Mouse (Mus musculus): Measurements from ENCODE around the gene Edil3. TPM values are rescaled to one million over a fixed set of nuclear protein-coding genes. Genes with fewer than 3 reads are reported as not detected.

Gene Edil3
- total RNA-seq (2014; fragmentation: Nextera tagmentation) (not detected in 2 replicates), total RNA-seq (2017) (not detected in 2 replicates)

DNA sequence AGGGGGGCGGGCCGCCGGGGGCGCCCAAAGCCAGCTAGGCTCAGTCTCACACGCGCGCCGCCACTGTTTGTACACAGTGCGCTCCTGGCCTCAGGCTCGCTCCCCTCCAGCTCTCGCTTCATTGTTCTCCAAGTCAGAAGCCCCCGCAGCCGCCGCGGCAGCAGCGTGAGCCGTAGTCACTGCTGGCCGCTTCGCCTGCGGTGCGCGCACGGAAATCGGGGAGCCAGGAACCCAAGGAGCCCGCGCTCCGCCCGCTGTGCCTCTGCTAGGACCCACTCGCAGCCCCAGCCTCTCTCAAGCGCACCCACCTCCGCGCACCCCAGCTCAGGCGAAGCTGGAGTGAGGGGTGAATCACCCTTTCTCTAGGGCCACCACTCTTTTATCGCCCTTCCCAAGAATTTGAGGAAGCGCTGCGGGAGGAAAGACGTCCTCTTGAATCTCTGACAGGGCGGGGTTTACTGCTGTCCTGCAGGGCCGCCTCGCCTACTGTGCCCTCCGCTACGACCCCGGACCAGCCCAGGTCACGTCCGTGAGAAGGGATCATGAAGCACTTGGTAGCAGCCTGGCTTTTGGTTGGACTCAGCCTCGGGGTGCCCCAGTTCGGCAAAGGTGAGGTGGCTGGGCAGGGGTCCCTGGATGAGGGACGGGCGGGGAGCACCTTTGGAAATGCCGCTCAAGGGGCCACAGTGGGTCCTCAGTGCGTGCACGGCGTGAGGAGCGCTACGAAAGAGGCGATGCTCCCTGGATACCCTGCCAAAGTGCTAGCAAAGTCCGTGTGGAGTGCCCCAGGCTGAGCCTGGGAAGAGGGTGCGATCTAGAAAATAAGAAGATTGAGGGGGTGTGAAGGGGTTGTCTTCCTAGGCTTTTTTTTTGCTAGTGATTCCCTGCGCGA, at the start of gene Edil3:
TSS of gene Edil3 (plus strand) at position 33 of the 892 bp plus-strand sequence.
- ATAC-seq (replicated peaks; ENCODE audit: low FRiP score, low TSS enrichment, poor library complexity, severe bottlenecking): peak; percentile 18; the same call in 1 of the 2 replicates

DNA sequence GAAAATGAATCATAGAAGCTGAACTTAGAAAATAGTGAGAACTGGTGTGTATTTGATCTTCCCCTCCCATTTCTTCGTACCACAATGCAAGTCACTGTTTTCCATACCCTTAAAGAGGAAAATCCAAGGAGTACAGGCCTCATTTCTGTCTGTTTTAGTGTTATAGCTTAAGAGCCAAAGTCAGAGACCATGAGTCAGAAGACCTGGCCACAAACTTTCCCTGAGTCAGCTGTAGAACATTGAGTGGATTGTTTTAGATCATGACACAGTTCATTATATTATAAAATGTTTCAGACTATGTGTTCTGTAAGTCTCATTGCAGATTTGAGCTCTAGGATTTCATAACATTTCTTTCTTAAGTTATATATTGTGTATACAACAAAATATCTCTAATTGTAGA, 22.1 kb upstream of the Edil3 start:
- no peak for ATAC-seq (replicated peaks; ENCODE audit: low FRiP score, low TSS enrichment, poor library complexity, severe bottlenecking)

DNA sequence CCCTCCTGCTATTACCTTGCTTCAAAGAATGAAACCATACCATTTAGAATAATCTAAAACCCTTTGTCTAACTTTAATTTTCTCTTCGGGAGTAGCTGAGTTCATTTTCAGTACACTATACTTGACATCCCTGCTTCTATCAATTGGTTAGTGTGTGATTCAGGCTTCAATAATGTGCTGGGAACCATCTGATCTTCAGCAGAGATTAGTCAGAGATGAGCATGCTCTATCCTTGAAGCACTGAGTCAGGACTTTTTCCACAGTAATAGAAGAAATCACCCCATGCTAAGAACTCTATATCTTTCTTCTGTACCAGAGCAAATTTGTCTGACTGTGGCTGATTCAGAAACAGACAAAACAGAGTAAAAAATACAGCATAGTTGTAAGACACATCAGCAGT, 20.3 kb upstream of the Edil3 start:
- no peak for ATAC-seq (replicated peaks; ENCODE audit: low FRiP score, low TSS enrichment, poor library complexity, severe bottlenecking)

DNA sequence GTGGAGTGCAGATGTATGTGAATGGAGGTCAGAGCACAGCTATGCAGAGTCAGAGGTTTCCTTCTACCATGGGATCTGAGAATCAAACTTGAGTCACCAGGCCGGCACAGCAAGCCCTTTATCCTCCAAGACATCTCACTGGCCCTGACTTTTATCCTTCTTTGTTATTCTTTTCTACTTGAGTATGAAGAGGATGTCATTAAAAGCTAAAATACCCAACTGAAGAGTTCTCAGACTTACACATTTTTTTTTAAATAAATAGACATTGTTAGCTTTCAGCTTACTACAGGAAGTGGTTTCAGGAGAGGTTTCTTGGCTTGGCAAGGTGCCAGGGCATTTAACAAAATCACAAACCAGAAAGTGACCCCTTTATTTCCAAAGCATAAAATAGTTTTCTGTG, 15.4 kb upstream of the Edil3 start:
- ATAC-seq (replicated peaks; ENCODE audit: low FRiP score, low TSS enrichment, poor library complexity, severe bottlenecking): no peak

DNA sequence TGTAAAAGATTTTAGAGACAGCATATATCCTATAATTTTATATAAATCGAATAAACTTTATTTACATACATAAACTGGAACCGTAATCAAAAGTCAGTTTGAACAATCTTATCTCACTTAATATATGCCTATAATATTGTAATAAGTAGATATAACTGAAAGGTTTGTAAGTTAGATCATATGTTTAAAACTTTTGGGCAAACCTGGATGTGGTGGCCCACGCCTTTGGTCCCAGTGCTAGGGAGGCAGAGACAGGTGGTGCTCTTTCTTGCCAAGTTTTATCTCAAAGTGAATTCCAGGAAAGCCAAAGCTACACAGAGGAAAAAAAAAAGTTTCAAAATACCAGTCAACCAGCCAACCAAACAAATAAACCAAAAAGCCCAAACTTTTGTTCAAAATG, 15.0 kb upstream of the Edil3 start:
- no peak for ATAC-seq (replicated peaks; ENCODE audit: low FRiP score, low TSS enrichment, poor library complexity, severe bottlenecking)

DNA sequence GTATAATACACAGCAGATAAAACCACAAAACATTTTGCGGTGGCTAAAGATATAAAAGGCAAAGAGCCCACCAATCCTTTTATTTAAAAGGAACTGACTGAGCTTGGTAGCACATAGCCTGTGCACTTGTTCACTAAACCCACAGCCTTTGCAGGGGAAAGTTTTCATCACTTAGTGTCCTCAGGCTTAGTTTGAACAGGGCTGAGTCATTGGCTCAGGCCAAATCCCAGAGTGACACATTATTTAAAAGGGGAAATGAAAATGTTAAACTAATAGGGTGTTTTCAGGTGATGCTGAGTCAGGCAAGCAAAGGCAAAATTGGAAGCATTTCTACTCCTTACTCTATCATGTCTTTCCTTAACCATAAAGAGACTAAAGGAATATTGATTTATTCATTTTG, 11.2 kb upstream of the Edil3 start:
- ATAC-seq (replicated peaks; ENCODE audit: low FRiP score, low TSS enrichment, poor library complexity, severe bottlenecking): no peak

GRCm38 (mm10) chr13:88820686-88821308, 475 bp upstream of the Edil3 start:
- no peak for ATAC-seq (replicated peaks; ENCODE audit: low FRiP score, low TSS enrichment, poor library complexity, severe bottlenecking)

- no peak for ATAC-seq (replicated peaks; ENCODE audit: low FRiP score, low TSS enrichment, poor library complexity, severe bottlenecking)
These were observed 1.1 kb downstream of the Edil3 start for GRCm38 (mm10) chr13:88822332-88822895.

DNA sequence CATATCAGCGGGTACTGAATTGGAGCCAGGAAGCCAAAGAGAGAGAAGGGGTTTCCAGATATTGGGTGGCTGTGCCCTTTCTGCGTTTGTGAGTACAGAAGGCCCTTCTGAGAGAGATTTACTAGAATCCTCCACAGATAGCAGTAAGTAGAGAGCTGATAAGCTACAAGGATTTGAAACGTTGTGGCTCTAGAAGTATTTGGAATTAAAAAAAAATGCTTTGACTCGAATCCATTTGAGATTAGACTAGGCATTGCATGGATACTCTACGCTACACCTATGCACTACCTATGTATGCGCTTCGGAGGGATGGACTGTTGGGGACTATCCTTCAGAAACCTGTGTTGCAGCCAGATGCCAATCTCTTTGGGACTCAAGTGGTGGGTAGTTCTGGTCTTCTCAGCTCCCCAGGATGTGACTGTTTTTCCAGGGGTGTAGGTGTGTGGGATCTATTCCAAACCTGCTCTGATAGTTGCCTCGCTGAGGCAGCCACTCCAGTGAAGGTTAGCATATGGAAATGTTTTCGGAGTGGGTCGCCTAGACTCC, 1.8 kb downstream of the Edil3 start:
- ATAC-seq (replicated peaks; ENCODE audit: low FRiP score, low TSS enrichment, poor library complexity, severe bottlenecking): no peak

GRCm38 (mm10) chr13:88823522-88824419, 2.5 kb downstream of the Edil3 start:
- ATAC-seq (replicated peaks; ENCODE audit: low FRiP score, low TSS enrichment, poor library complexity, severe bottlenecking): no peak

DNA sequence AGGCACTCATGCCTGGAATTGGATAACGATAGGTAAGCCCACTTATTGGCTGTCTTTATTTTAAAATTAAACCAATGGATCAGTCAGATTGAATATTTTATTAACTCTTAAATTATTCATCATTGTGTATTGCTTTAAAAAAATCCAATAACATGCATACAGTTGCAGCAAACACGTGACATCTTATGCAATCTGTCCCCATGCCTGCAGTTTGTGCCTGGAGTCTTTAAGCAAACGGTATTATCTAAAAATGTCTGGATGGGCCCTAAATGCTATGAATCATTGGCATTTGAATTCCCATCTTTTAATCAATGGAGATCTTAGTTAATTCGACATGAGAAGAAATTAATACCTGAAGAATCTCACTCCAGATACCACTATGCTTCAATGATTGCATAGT, 3.2 kb downstream of the Edil3 start:
- no peak for ATAC-seq (replicated peaks; ENCODE audit: low FRiP score, low TSS enrichment, poor library complexity, severe bottlenecking)

DNA sequence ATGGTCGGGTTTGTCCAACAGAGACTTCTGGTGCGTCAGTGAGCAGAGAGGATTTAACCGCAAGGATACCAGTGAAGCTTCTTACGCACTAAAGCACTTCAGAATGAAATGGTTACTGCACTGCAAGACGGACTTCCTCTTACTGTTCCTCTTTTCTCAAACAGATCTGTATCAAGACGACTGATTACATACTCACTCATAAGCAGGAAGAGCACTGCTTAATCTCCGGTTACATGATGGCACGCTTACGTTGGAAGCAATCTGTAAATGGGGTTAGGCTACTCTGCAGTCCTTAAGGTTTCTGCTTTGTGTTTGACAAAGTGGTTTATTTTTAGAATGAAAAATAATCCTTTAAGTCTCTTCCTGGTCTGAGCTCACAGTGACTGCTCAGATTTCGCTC, 7.1 kb downstream of the Edil3 start:
- ATAC-seq (replicated peaks; ENCODE audit: low FRiP score, low TSS enrichment, poor library complexity, severe bottlenecking): no peak

- no peak for ATAC-seq (replicated peaks; ENCODE audit: low FRiP score, low TSS enrichment, poor library complexity, severe bottlenecking)
These were observed 12.5 kb downstream of the Edil3 start for GRCm38 (mm10) chr13:88833732-88834131.

DNA sequence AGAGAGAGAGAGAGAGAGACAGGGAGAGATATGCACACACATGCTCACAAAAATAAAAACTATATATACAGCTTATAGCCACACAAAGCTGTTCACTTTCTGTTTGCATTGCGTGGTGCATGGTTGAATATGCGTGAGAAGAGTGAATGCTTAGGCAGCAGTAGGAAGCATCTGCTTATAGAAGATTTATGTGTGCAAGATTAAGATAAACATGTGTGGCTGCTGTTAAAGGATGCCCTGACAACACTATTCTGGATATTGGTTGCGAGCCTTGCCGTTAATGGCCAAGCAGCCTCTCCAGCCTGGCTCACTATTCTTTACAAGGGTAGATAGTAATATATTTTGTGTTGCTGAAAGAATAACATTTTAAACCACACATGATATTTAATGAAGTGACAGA, 28.5 kb downstream of the Edil3 start:
- ATAC-seq (replicated peaks; ENCODE audit: low FRiP score, low TSS enrichment, poor library complexity, severe bottlenecking): no peak

GRCm38 (mm10) chr13:88879960-88880359, 58.7 kb downstream of the Edil3 start:
- no peak for ATAC-seq (replicated peaks; ENCODE audit: low FRiP score, low TSS enrichment, poor library complexity, severe bottlenecking)

- no peak for ATAC-seq (replicated peaks; ENCODE audit: low FRiP score, low TSS enrichment, poor library complexity, severe bottlenecking)
These were observed 69.5 kb downstream of the Edil3 start for GRCm38 (mm10) chr13:88890728-88891127.

- no peak for ATAC-seq (replicated peaks; ENCODE audit: low FRiP score, low TSS enrichment, poor library complexity, severe bottlenecking)
These were observed 78.8 kb downstream of the Edil3 start for GRCm38 (mm10) chr13:88900046-88900445.

GRCm38 (mm10) chr13:88907405-88907804, 86.1 kb downstream of the Edil3 start:
- ATAC-seq (replicated peaks; ENCODE audit: low FRiP score, low TSS enrichment, poor library complexity, severe bottlenecking): no peak

- no peak for ATAC-seq (replicated peaks; ENCODE audit: low FRiP score, low TSS enrichment, poor library complexity, severe bottlenecking)
These were observed 86.9 kb downstream of the Edil3 start for GRCm38 (mm10) chr13:88908187-88908586.

All from megakaryocyte-erythroid progenitor cell, adult 5-6 weeks (primary cell).